Mouse (Mus musculus) MEL (cell line): ENCODE data around the gene Lamb1.

ENCODE experiments used
- CTCF ChIP-seq, 3 experiments: IDR thresholded peaks in 2 of 3; conservative IDR thresholded peaks in 1 of 3; 2 replicates each; pipeline ENCODE4 v1.5.1; 2011 to 2012; ENCODE audit warnings: low read length in 3 of 3, low read depth in 2 of 3, mild to moderate bottlenecking in 2 of 3, improper control_type of control experiment in 1 of 3, inconsistent platforms in 1 of 3, mixed read lengths in 1 of 3, moderate library complexity in 1 of 3; ENCODE audit not compliant: control insufficient read depth in 1 of 3, insufficient read depth in 1 of 3, poor library complexity in 1 of 3, severe bottlenecking in 1 of 3
- E2F4 ChIP-seq: IDR thresholded peaks from 2 replicates; pipeline ENCODE4 v1.6.1; 2011; ENCODE audit warnings: low read depth, low read length, improper control_type of control experiment, borderline replicate concordance
- GATA1 ChIP-seq: IDR thresholded peaks from 2 replicates; pipeline ENCODE4 v1.6.1; 2011; ENCODE audit warnings: low read depth, low read length, improper control_type of control experiment
- KAT2A ChIP-seq: conservative IDR thresholded peaks from 2 replicates; pipeline ENCODE4 v1.6.1; 2012; ENCODE audit warnings: low read depth, low read length, improper control_type of control experiment, inconsistent platforms
- MAFK ChIP-seq: IDR thresholded peaks from 2 replicates; pipeline ENCODE4 v1.6.1; 2011; ENCODE audit warnings: low read depth, mild to moderate bottlenecking, low read length, improper control_type of control experiment, borderline replicate concordance
- NELFE ChIP-seq: IDR thresholded peaks from 2 replicates; pipeline ENCODE4 v1.6.1; 2011; ENCODE audit warnings: low read depth, low read length, improper control_type of control experiment
- POLR2A ChIP-seq, 2 experiments: IDR thresholded peaks; 2 replicates each; pipeline ENCODE4 v1.6.1; 2011 to 2012; ENCODE audit warnings: low read length in 2 of 2, mild to moderate bottlenecking in 2 of 2, control low read depth in 1 of 2, improper control_type of control experiment in 1 of 2, low read depth in 1 of 2, moderate library complexity in 1 of 2; ENCODE audit not compliant: control insufficient read depth in 1 of 2, insufficient read depth in 1 of 2, poor library complexity in 1 of 2
- POLR2AphosphoS2 ChIP-seq: IDR thresholded peaks from 2 replicates; pipeline ENCODE4 v1.6.1; 2011; ENCODE audit warnings: low read length, improper control_type of control experiment
- POLR2AphosphoS5 ChIP-seq: IDR thresholded peaks from 2 replicates; pipeline ENCODE4 v1.6.1; 2012; ENCODE audit warnings: low read depth, borderline replicate concordance, mild to moderate bottlenecking, inconsistent platforms, low read length, moderate library complexity, mixed read lengths
- RAD21 ChIP-seq: IDR thresholded peaks from 2 replicates; pipeline ENCODE4 v1.6.1; 2011; ENCODE audit warnings: mild to moderate bottlenecking, low read depth, low read length, improper control_type of control experiment
- TAL1 ChIP-seq: IDR thresholded peaks from 2 replicates; pipeline ENCODE4 v1.6.1; 2012; ENCODE audit warnings: mild to moderate bottlenecking, inconsistent platforms, low read length, moderate library complexity, mixed read lengths
- USF2 ChIP-seq, 2 experiments: IDR thresholded peaks; 2 replicates each; pipeline ENCODE4 v1.6.1; 2011 to 2012; ENCODE audit warnings: improper control_type of control experiment in 2 of 2, low read length in 2 of 2, borderline replicate concordance in 1 of 2, inconsistent platforms in 1 of 2, low read depth in 1 of 2, mild to moderate bottlenecking in 1 of 2; ENCODE audit not compliant: insufficient read depth in 1 of 2
- ZNF384 ChIP-seq: IDR thresholded peaks from 2 replicates; pipeline ENCODE4 v1.6.1; 2012; ENCODE audit warnings: low read depth, mild to moderate bottlenecking, inconsistent platforms, low read length, improper control_type of control experiment

GRCm38 (mm10) chr12:31313136-31313535 lies 48.1 kb downstream of the Lamb1 start:
- no peak for TF ChIP-seq CTCF (IDR thresholded peaks at IDR 0.05 in 2 of 3, conservative IDR thresholded peaks at IDR 0.05 in 1 of 3; ENCODE audit: control insufficient read depth in 1 of 3, insufficient read depth in 1 of 3, low read depth in 2 of 3, low read length in 3 of 3, poor library complexity in 1 of 3, severe bottlenecking in 1 of 3)
- TF ChIP-seq POLR2A (IDR thresholded peaks at IDR 0.05; ENCODE audit: control insufficient read depth in 1 of 2, insufficient read depth in 1 of 2, low read depth in 1 of 2, low read length in 2 of 2, poor library complexity in 1 of 2): no peak
- TF ChIP-seq USF2 (IDR thresholded peaks at IDR 0.05; ENCODE audit: borderline replicate concordance in 1 of 2, insufficient read depth in 1 of 2, low read depth in 1 of 2, low read length in 2 of 2): no peak
- TF ChIP-seq POLR2AphosphoS2: no peak
- TF ChIP-seq KAT2A: no peak
- TF ChIP-seq ZNF384: no peak
- no peak for TF ChIP-seq POLR2AphosphoS5
- no peak for TF ChIP-seq TAL1
- no peak for TF ChIP-seq RAD21
- no peak for TF ChIP-seq NELFE
- no peak for TF ChIP-seq MAFK
- no peak for TF ChIP-seq E2F4
- no peak for TF ChIP-seq GATA1
